Mouse (Mus musculus) embryonic facial prominence, embryonic 12.5 days (tissue): Measurements from ENCODE around the gene Tsks. TPM values are rescaled to one million over a fixed set of nuclear protein-coding genes. Genes with fewer than 3 reads are reported as not detected.

Source experiments
- ATAC-seq: fragments of 200-750 bp; cut with Nextera tagmentation; 2 replicates; pipeline ENCODE4 v1.8.0; 2017; ENCODE audit not compliant: insufficient number of reproducible peaks, insufficient read depth, low FRiP score, low TSS enrichment
- H3K27ac ChIP-seq: fragments of 300-500 bp; sonication (generic); 2 replicates; pipeline ENCODE4 v1.5.1; 2016; ENCODE audit warnings: mild to moderate bottlenecking
- H3K27me3 ChIP-seq: fragments of 300-500 bp; sonication (generic); 2 replicates; pipeline ENCODE4 v1.6.1; 2016; ENCODE audit warnings: mild to moderate bottlenecking, moderate library complexity
- H3K36me3 ChIP-seq: fragments of 300-500 bp; sonication (generic); 2 replicates; pipeline ENCODE4 v1.6.1; 2016; ENCODE audit warnings: mild to moderate bottlenecking
- H3K4me1 ChIP-seq: fragments of 300-500 bp; sonication (generic); 2 replicates; pipeline ENCODE4 v1.6.1; 2016
- H3K4me2 ChIP-seq: fragments of 300-500 bp; sonication (generic); replicated peaks from 2 replicates; pipeline ENCODE4 v1.6.1; 2016; ENCODE audit warnings: mild to moderate bottlenecking, moderate library complexity
- H3K4me3 ChIP-seq: fragments of 300-500 bp; sonication (generic); 2 replicates; pipeline ENCODE4 v1.5.1; 2016; ENCODE audit warnings: mild to moderate bottlenecking
- H3K9ac ChIP-seq: fragments of 300-500 bp; sonication (generic); 2 replicates; pipeline ENCODE4 v1.6.1; 2016; ENCODE audit warnings: mild to moderate bottlenecking, moderate library complexity
- H3K9me3 ChIP-seq: fragments of 300-500 bp; sonication (generic); 2 replicates; pipeline ENCODE4 v1.6.1; 2016; ENCODE audit warnings: mild to moderate bottlenecking, moderate library complexity
- WGBS: fragments of 180-500 bp; shearing (Covaris S2); methylation state at CpG from one replicate; pipeline ENCODE4 v1.1.7; 2016; 5-methylcytosine and 5-hydroxymethylcytosine counted together
- polyA plus RNA-seq: library from polyadenylated mRNA; unstranded; fragments of >200 nt; fragmentation: Nextera tagmentation; extraction: Ambion mirVana; gene quantifications from 2 replicates; pipeline ENCODE4 v1.2.1, GENCODE M21; 2016

The Tsks gene
- polyA plus RNA-seq, 1 experiment from 2014 or later = 0.19 TPM

DNA sequence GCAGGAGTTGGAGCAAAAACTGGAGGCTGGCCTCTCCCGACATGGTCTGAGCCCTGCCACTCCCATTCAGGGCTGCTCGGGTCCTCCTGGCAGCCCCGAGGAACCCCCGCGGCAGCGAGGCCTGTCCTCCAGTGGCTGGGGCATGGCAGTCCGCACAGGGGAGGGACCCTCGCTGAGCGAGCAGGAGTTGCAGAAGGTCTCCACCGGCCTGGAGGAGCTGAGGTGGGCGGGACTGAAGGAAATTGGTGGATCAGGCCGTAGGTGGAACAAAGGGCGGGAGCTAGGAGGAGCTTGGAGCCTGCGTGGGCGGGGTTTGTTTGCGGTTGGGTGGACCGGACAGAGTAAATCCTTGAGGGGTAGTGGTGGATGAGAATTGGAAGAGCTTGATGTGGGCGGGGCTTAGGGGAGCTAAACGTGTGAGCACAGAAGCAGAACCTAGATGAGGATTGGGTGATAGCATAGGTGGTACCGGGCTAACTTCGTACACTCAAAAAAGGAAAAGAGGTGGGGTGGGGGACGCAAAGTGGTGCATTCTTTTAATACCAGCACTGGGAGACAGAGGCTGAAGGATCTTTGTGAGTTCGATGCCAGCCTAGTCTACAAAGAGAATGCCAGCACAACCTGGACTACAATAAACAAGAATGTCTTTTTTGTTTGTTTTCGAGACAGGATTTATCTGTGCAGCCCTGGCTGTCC, 9.8 kb downstream of the Tsks start:
- peak overlapping the region; percentile 47 for H3K4me3 ChIP-seq
- H3K27me3 ChIP-seq = peaks cover 33% of the 10 kb centered on the region
- 7% methylated on average over 24 of the region's 24 CpGs for WGBS
- H3K27ac ChIP-seq = 0 out of 2 replicates have a peak overlapping the region, but pooled peaks have one; percentile 64
- H3K36me3 ChIP-seq = no peaks in the 10 kb centered on the region
- H3K4me2 ChIP-seq = peak overlapping the region; percentile 86
- ATAC-seq = peak; percentile 86
- H3K4me1 ChIP-seq = peaks cover 12% of the 10 kb centered on the region; the same call in 1 of the 2 replicates
- no peaks in the 10 kb centered on the region for H3K9me3 ChIP-seq
- peak overlapping the region; percentile 61 for H3K9ac ChIP-seq

DNA sequence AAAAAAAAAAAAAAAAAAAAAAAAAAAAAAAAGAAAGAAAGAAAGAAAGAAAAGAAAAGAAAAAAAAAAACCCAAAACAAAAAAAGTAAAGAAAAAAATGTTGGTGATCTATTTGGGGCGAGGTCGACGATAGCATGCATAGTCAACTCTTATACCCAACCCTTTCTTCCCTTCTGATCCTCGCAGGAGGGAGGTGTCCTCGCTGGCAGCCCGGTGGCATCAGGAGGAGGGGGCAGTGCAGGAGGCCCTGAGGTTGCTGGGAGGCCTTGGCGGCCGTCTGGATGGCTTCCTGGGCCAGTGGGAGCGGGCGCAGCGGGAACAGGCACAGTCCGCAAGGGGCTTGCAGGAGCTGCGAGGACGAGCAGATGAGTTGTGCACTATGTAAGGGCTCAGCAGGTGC, 10.6 kb downstream of the Tsks start:
- H3K36me3 ChIP-seq = no peaks in the 10 kb centered on the region
- no peak overlapping the region for H3K4me3 ChIP-seq
- no peaks in the 10 kb centered on the region for H3K9me3 ChIP-seq
- H3K4me1 ChIP-seq = peaks cover 12% of the 10 kb centered on the region; the same call in 1 of the 2 replicates
- no peak for ATAC-seq
- H3K27me3 ChIP-seq = peaks cover 33% of the 10 kb centered on the region
- no peak overlapping the region for H3K27ac ChIP-seq
- WGBS = 44% methylated on average over 14 of the region's 14 CpGs
- no peak overlapping the region for H3K4me2 ChIP-seq
- H3K9ac ChIP-seq = no peak overlapping the region

DNA sequence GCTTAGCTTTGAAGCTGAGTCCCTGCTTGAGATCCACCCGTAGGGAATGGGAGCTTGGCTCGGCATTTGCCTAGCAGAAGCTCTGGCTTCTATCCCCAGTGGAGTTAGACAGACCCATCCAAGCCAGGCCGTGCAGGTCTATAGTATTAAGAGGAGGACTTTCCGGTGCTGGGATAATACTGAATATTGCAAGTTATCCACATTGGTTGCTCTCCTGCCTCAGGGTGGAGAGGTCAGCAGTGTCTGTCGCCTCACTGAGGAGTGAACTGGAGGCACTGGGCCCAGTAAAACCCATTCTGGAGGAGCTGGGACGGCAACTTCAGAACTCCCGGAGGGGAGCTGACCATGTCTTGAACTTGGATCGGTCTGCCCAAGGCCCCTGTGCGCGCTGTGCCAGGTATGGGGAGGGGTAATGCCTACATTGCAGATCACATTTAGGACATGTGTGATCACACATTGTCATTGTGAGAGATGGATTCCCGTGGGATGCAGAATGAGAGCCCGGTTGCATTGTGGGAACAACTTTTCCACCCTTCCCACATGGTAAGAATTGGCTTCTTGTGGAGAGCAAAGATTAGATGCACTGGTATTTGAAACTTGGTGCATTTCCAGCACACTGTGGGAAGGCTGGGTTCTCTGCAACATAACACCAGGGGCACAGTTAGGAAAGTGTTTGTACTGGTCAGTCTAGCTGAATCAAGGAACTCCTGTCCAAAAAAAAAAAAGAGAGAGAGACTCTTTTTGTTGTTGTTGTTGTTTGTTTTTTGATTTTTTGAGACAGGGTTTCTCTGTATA, 11.3 kb downstream of the Tsks start:
- Histone ChIP-seq H3K9me3 (no peaks in the 10 kb centered on the region), H3K36me3 (peaks cover 6% of the 10 kb centered on the region), H3K27ac (no peak overlapping the region), H3K27me3 (peaks cover 32% of the 10 kb centered on the region), H3K4me1 (peaks cover 12% of the 10 kb centered on the region; the same call in 1 of the 2 replicates), H3K9ac (no peak overlapping the region), H3K4me2 (no peak overlapping the region), H3K4me3 (no peak overlapping the region)
- no peak for ATAC-seq
- 80% methylated on average over 12 of the region's 12 CpGs for WGBS

DNA sequence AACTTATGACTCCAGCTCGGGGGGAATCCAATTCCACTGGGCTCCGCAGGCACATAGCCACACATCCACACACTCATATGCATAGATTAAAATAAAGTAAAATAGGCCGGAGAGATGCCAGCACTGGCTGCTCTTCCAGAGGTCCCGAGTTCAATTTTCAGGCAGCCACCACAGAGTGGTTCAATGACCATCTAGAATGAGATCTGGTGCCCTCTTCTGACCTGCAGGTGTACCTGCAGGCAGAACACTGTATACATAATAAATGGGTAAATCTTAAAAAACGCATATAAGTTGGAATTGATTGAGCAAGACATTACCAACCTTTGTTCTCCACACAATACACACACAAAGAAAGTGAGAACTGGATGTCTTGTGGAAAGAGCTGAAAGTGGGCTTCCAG, 12.6 kb downstream of the Tsks start:
- H3K4me2 ChIP-seq = no peak overlapping the region
- H3K9ac ChIP-seq = no peak overlapping the region
- H3K4me3 ChIP-seq = no peak overlapping the region
- H3K27me3 ChIP-seq = peaks cover 18% of the 10 kb centered on the region
- no peaks in the 10 kb centered on the region for H3K9me3 ChIP-seq
- WGBS = 54% methylated on average over 5 of the region's 5 CpGs
- ATAC-seq = no peak
- peaks cover 12% of the 10 kb centered on the region for H3K36me3 ChIP-seq
- H3K4me1 ChIP-seq = peaks cover 12% of the 10 kb centered on the region; the same call in 1 of the 2 replicates
- H3K27ac ChIP-seq = no peak overlapping the region

DNA sequence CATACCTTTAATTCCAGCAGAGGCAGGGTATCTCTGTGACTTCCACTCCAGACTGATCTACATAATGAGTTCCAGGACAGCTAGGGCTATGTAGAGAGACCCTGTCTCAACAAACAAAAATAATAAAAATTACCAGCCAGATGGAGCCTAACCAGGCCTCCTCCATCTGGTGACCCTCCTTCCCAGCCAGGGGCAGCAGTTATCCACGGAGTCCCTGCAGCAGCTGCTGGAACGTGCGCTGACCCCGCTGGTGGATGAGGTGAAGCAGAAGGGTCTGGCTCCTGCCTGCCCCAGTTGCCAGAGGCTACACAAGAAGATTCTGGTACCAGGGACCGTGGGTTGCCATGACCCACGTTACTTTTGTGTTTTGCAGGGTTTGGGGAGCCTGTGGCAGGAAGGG, 13.3 kb downstream of the Tsks start:
- no peak overlapping the region for H3K9ac ChIP-seq

DNA sequence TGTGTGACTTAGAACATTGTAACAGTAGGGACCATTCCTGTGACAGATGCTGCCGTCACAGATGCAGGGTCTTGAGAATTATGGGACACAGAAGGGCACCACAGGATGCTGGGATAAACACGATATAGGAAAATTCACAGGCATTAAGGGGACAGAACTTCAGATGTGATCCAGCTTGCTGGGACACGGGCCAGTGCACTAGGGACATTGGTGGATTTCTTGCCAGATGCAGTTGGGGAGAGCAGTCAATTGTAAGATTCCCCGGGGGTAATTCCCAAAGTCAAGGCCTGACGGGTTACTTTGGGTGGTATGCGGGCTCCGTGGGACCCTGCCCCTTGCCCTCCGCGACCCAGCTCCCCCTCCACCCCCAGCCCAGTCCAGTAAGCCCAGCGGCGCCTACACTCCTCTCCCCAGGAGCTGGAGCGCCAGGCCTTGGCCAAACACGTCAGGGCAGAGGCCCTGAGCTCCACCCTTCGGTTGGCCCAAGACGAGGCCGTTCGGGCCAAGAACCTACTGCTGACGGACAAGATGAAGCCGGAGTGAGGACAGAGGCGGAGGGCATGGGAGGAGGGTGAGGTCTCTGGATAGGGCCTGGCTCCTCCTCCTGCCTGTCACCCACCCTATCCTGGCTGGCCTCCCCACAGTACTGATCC, 14.3 kb downstream of the Tsks start:
- H3K36me3 ChIP-seq = peaks cover 28% of the 10 kb centered on the region
- 72% methylated on average over 20 of the region's 20 CpGs for WGBS
- H3K4me3 ChIP-seq = no peak overlapping the region
- H3K27ac ChIP-seq = no peak overlapping the region
- H3K9ac ChIP-seq = no peak overlapping the region
- H3K4me1 ChIP-seq = peaks cover 3% of the 10 kb centered on the region; the same call in 1 of the 2 replicates
- H3K9me3 ChIP-seq = no peaks in the 10 kb centered on the region
- no peak overlapping the region for H3K4me2 ChIP-seq
- peaks cover 2% of the 10 kb centered on the region; the same call in 1 of the 2 replicates for H3K27me3 ChIP-seq
- ATAC-seq = no peak

More for the DNA sequence above, 13.3 kb downstream of the Tsks start:
- H3K36me3 ChIP-seq = peaks cover 17% of the 10 kb centered on the region
- no peak overlapping the region for H3K4me3 ChIP-seq
- WGBS = 49% methylated on average over 6 of the region's 6 CpGs
- H3K27ac ChIP-seq = no peak overlapping the region
- H3K27me3 ChIP-seq = peaks cover 12% of the 10 kb centered on the region
- no peaks in the 10 kb centered on the region for H3K9me3 ChIP-seq
- no peak for ATAC-seq
- peaks cover 12% of the 10 kb centered on the region; the same call in 1 of the 2 replicates for H3K4me1 ChIP-seq
- no peak overlapping the region for H3K4me2 ChIP-seq

DNA sequence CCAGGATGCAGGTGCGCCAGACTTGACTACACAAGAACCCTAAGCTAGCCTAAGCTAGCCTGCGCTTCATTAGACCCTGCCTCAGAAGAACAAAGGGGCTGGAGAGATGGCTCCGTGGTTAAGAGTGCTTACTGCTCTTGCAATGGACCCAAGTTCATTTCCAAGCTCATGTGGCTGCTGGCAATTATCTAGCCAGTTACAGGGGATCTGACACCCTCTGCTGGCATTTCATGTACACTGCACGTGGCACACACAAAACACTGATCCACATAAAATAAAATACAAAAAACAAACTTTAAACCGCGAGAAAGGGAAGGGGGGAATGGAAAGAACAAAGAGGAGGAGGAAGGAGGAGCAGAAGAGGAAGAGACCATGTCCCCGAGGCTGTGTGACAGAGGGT, 15.2 kb downstream of the Tsks start:
- Histone ChIP-seq H3K4me1 (no peaks in the 10 kb centered on the region), H3K4me2 (no peak overlapping the region), H3K36me3 (peaks cover 35% of the 10 kb centered on the region), H3K27me3 (no peaks in the 10 kb centered on the region; the same call in 1 of the 2 replicates), H3K9me3 (no peaks in the 10 kb centered on the region), H3K4me3 (no peak overlapping the region), H3K27ac (no peak overlapping the region), H3K9ac (no peak overlapping the region)
- WGBS = 63% methylated on average over 7 of the region's 7 CpGs
- no peak for ATAC-seq

DNA sequence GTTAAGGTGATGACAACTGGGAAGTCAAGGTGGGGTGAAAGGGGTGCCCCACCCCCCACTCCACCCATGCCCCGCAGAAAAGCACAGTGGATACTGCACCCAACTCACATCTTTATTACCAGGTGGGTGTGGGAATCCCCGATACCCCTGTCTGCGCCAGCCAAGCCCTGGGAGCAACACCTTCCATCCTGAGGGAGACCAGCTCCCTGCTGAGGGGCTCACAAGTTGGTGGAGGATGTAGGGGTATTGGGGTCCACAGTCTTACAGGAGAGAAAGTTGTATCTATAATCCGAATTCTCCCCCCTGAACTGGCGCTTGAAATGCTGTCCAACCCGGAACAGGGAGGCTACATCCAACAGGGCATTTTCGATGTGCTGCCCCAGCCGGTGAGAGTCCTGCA, 16.3 kb downstream of the Tsks start:
- Histone ChIP-seq H3K36me3 (peaks cover 40% of the 10 kb centered on the region), H3K4me3 (no peak overlapping the region), H3K9me3 (no peaks in the 10 kb centered on the region), H3K27ac (no peak overlapping the region), H3K9ac (no peak overlapping the region), H3K4me2 (no peak overlapping the region), H3K4me1 (no peaks in the 10 kb centered on the region), H3K27me3 (no peaks in the 10 kb centered on the region)
- 88% methylated on average over 8 of the region's 8 CpGs for WGBS
- ATAC-seq = no peak

DNA sequence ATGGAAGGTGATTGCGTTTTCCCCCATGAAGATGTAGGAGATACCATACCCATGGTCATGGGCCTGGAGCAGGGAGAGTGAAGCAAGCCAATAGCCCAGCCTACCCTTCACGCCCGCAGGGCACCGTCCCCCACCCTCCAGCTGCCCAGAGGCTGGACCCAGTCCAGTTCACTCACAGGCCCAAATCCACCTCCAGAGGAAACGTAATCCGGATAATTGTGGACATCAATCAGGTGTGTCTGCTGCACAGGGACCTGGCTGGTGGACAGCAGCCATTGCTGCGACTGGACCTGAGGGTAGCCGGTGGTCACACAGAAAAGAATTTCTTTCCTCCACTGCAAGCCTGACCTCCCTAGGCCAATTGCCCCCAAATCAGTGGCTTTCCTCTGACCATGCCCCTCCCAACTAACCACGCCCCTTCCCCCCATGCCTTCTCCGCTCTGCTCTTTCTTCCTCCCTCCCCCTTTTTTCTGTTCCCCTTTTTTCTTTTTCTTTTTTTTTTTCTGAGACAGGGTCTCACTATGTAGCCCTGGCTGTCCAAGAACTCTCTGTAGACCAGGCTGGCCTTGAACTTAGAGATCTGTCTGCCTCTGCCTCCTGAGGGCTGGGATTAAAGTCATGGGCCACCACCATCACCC, 17.0 kb downstream of the Tsks start:
- Histone ChIP-seq H3K4me2 (no peak overlapping the region), H3K4me1 (no peaks in the 10 kb centered on the region), H3K36me3 (peaks cover 42% of the 10 kb centered on the region), H3K27me3 (no peaks in the 10 kb centered on the region), H3K9me3 (no peaks in the 10 kb centered on the region), H3K4me3 (no peak overlapping the region), H3K9ac (no peak overlapping the region), H3K27ac (no peak overlapping the region)
- ATAC-seq = no peak
- 87% methylated on average over 10 of the region's 10 CpGs for WGBS

DNA sequence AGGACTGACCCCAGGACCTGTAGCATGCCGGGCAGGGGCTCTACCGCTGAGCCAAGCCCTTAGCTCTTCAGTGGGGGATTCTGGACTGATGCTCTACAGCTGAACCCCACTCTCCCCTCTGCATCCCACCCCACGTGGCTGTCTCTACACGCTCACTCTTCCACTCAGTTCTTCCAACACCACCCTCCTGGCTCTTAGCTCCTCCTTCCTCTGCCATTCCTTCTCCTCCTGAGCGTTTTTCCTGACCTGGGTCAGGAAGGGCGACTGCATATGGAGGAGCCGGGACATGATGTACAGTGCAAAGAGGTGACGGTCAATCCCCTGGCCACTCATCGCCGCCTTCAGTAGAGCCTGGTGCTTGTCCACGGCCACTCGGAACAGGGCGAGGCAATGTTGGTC, 17.5 kb downstream of the Tsks start:
- no peak overlapping the region for H3K9ac ChIP-seq
- H3K4me1 ChIP-seq = no peaks in the 10 kb centered on the region
- H3K9me3 ChIP-seq = no peaks in the 10 kb centered on the region
- H3K4me3 ChIP-seq = no peak overlapping the region
- no peak overlapping the region for H3K4me2 ChIP-seq
- H3K27ac ChIP-seq = no peak overlapping the region
- peaks cover 47% of the 10 kb centered on the region for H3K36me3 ChIP-seq
- H3K27me3 ChIP-seq = no peaks in the 10 kb centered on the region
- WGBS = 87% methylated on average over 13 of the region's 13 CpGs
- ATAC-seq = no peak

DNA sequence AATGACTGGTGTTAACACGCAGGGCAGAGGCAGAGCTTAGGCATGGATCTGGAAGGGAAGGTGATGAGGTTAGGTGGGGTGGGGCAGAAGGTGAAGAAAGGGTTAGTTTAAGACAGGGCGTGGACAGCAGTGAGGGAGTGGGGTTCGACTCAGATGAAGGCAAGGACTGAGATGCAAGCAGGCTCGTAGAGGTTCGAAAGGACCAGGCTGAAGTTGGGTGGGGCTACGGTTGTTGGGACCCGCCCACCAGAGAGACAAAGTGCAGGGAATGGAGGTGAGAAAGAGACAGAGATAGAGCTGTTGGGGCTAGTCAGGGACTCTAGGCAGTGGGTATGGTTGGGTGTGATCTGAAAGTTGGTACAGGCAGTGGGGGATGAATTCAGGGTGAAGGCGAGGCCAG, 19.3 kb downstream of the Tsks start:
- no peak overlapping the region for H3K4me3 ChIP-seq
- 76% methylated on average over 8 of the region's 8 CpGs for WGBS
- H3K9ac ChIP-seq = no peak overlapping the region
- no peaks in the 10 kb centered on the region for H3K27me3 ChIP-seq
- no peaks in the 10 kb centered on the region for H3K9me3 ChIP-seq
- no peak overlapping the region for H3K4me2 ChIP-seq
- no peak for ATAC-seq
- H3K27ac ChIP-seq = no peak overlapping the region
- peaks cover 61% of the 10 kb centered on the region for H3K36me3 ChIP-seq
- no peaks in the 10 kb centered on the region for H3K4me1 ChIP-seq
